Mouse (Mus musculus): ENCODE results near the gene Nap1l5. TPM values are rescaled to one million over a fixed set of nuclear protein-coding genes. Genes with fewer than 3 reads are reported as not detected.

The Nap1l5 gene
- total and polyA plus RNA-seq, 3 experiments = not detected

DNA sequence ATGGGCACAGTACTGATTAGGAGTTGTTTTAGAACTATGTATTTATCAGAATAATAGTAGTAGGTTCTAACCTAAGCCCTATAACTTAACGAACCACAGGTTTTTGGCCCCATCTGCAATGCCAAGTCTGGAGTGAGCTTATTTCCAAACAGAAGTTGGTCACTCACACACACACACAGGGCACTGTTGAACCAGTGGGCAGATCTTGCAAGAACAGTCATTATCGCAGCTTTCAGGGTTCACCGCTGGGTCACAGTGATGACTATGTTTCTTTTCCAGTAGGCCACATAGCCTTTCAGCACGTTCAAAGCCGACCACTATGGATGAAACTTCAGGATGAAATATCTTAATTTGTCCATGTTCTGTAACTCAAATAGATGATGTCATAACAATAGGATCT, 15.6 kb upstream of the Nap1l5 start:
- peaks cover 4 to 26% of the 10 kb centered on the region in 2 experiments for H3K36me3 ChIP-seq (replicated peaks in 1 of 2; ENCODE audit: control insufficient read depth in 1 of 2, insufficient read depth in 1 of 2, low read length in 1 of 2)

DNA sequence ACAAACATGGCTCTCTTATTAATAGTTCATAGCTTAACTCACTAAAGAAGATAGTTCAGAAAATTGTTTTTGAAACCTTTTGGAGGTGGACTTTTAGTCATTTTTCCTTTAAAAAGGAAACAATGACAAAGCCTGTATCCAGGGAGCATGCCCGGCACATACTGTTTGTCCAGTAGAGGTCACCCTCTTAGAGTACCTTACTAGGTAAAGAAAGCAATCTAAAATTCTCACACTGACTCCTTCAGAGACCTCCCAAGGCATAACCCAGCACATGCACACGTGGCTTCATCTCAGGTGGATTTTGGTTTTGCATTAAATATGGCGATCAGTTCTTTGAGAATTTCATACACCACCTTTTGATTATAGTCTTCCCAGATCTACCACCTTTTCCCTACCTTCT, 14.7 kb upstream of the Nap1l5 start:
- peak; percentile 25 for DNase-seq (ENCODE audit: extremely low read depth)
- Histone ChIP-seq H3K27me3 (replicated peaks) (no peaks in the 10 kb centered on the region), H3K79me2 (replicated peaks; ENCODE audit: control insufficient read depth, extremely low read depth, insufficient read depth, poor library complexity, severe bottlenecking) (no peaks in the 10 kb centered on the region), H3K9ac (ENCODE audit: insufficient read depth, low read depth) (no peak overlapping the region), H3K4me3 (replicated peaks in 1 of 3; ENCODE audit: low read depth in 2 of 3, low read length in 2 of 3, poor library complexity in 1 of 3) (no peak overlapping the region), H3K36me3 (replicated peaks in 1 of 2; ENCODE audit: control insufficient read depth in 1 of 2, insufficient read depth in 1 of 2, low read length in 1 of 2) (peaks cover 4 to 32% of the 10 kb centered on the region in 2 experiments), H3K4me1 (ENCODE audit: control insufficient read depth in 1 of 2, insufficient read depth in 2 of 2) (peaks cover 0 to 7% of the 10 kb centered on the region in 2 experiments; a peak in 1 of 4 replicates), H3K4me2 (ENCODE audit: insufficient read depth, low read depth, poor library complexity, severe bottlenecking) (no peak overlapping the region), H3K9me3 (replicated peaks; ENCODE audit: low read length) (no peaks in the 10 kb centered on the region), H3K27ac (ENCODE audit: insufficient read depth, low read depth) (no peak overlapping the region)
- in situ Hi-C loops (cut with MboI; ENCODE audit: low pct_ligation_motif_present, low pct_unique_long_range_greater_than_20kb, low sequenced_read_pairs) (no loop called here), dilution Hi-C loops (cut with MboI; ENCODE audit: extremely low pct_ligation_motif_present, extremely low pct_unique_long_range_greater_than_20kb, low sequenced_read_pairs) (no loop called here)
- TF ChIP-seq GABPA (IDR thresholded peaks at IDR 0.05; ENCODE audit: insufficient replicate concordance, low read depth, low read length) = no peak
- TF ChIP-seq MEF2A (IDR thresholded peaks at IDR 0.05; ENCODE audit: borderline replicate concordance, low read depth, low read length) = 0 out of 2 replicates have a peak, but pooled peaks have one; percentile 19
- no peak for TF ChIP-seq USF2 (conservative IDR thresholded peaks at IDR 0.05; ENCODE audit: low read depth, low read length)
- TF ChIP-seq MAZ (IDR thresholded peaks at IDR 0.05; ENCODE audit: low read depth, low read length) = no peak
- peak; percentile 35 for TF ChIP-seq MAX (IDR thresholded peaks at IDR 0.05; ENCODE audit: low read length)
- no peak for TF ChIP-seq TCF12 (IDR thresholded peaks at IDR 0.05; ENCODE audit: low read depth, low read length)
- no peak; the same call in 1 of the 2 replicates for TF ChIP-seq BHLHE40 (IDR thresholded peaks at IDR 0.05; ENCODE audit: low read depth, low read length)
- 0 out of 2 replicates have a peak, but pooled peaks have one; percentile 12 for TF ChIP-seq JUN (IDR thresholded peaks at IDR 0.05; ENCODE audit: insufficient read depth, low read depth, low read length)
- peak; percentile 57 for TF ChIP-seq NRF1 (IDR thresholded peaks at IDR 0.05; ENCODE audit: low read depth, low read length)
- TF ChIP-seq ZKSCAN1 (IDR thresholded peaks at IDR 0.05; ENCODE audit: borderline replicate concordance, low read depth, low read length) = no peak
- peak; percentile 69 for TF ChIP-seq SMC3 (IDR thresholded peaks at IDR 0.05; ENCODE audit: low read depth, low read length)
- TF ChIP-seq RAD21 (IDR thresholded peaks at IDR 0.05; ENCODE audit: low read depth, low read length) = peak; percentile 61
- TF ChIP-seq NELFE (IDR thresholded peaks at IDR 0.05; ENCODE audit: low read depth, low read length) = no peak
- TF ChIP-seq CTCF (conservative IDR thresholded peaks at IDR 0.05 in 1 of 2, IDR thresholded peaks at IDR 0.05 in 1 of 2; ENCODE audit: low read depth in 2 of 2, low read length in 2 of 2) = peak in 1 of 2 experiments; percentile 74; a peak in 2 of 4 replicates
- no peak for TF ChIP-seq POLR2A (IDR thresholded peaks at IDR 0.05; ENCODE audit: low read depth, low read length)
- no peak; the same call in 1 of the 2 replicates for TF ChIP-seq IRF4 (IDR thresholded peaks at IDR 0.05; ENCODE audit: low read depth, low read length)
- TF ChIP-seq SIN3A (IDR thresholded peaks at IDR 0.05; ENCODE audit: low read length) = no peak
- no peak for TF ChIP-seq TBP (conservative IDR thresholded peaks at IDR 0.05; ENCODE audit: low read depth, low read length)
- peak; percentile 6; the same call in 1 of the 2 replicates for TF ChIP-seq ZC3H11A (IDR thresholded peaks at IDR 0.05; ENCODE audit: low read depth, low read length)
- TF ChIP-seq CHD1 (IDR thresholded peaks at IDR 0.05; ENCODE audit: low read depth, low read length) = no peak
- TF ChIP-seq POLR2AphosphoS2 (IDR thresholded peaks at IDR 0.05; ENCODE audit: low read depth, low read length) = no peak
- no peak for TF ChIP-seq USF1 (IDR thresholded peaks at IDR 0.05; ENCODE audit: low read depth, low read length)
- TF ChIP-seq MYC (IDR thresholded peaks at IDR 0.05; ENCODE audit: low read depth, low read length) = peak; percentile 57; the same call in 1 of the 2 replicates
- TF ChIP-seq EP300 (IDR thresholded peaks at IDR 0.05; ENCODE audit: low read length) = peak; percentile 17; the same call in 1 of the 2 replicates
- TF ChIP-seq ETS1 (conservative IDR thresholded peaks at IDR 0.05; ENCODE audit: low read depth, low read length) = no peak
- TF ChIP-seq E2F4 (IDR thresholded peaks at IDR 0.05; ENCODE audit: insufficient replicate concordance, low read depth, low read length) = no peak
- no peak for TF ChIP-seq ZMIZ1 (IDR thresholded peaks at IDR 0.05; ENCODE audit: low read depth, low read length)
- TF ChIP-seq CHD2 (IDR thresholded peaks at IDR 0.05; ENCODE audit: low read length) = no peak

More for the DNA sequence above, 15.6 kb upstream of the Nap1l5 start:
- DNase-seq (ENCODE audit: extremely low read depth) = no peak
- dilution Hi-C loops (cut with MboI; ENCODE audit: extremely low pct_ligation_motif_present, extremely low pct_unique_long_range_greater_than_20kb, low sequenced_read_pairs) = no loop called here
- peaks cover 0 to 7% of the 10 kb centered on the region in 2 experiments; a peak in 1 of 4 replicates for H3K4me1 ChIP-seq (ENCODE audit: control insufficient read depth in 1 of 2, insufficient read depth in 2 of 2)
- H3K9ac ChIP-seq (ENCODE audit: insufficient read depth, low read depth) = no peak overlapping the region
- H3K27me3 ChIP-seq (replicated peaks) = no peaks in the 10 kb centered on the region
- TF ChIP-seq HCFC1 (IDR thresholded peaks at IDR 0.05; ENCODE audit: low read depth, low read length) (no peak), MAZ (IDR thresholded peaks at IDR 0.05; ENCODE audit: low read depth, low read length) (no peak), PAX5 (IDR thresholded peaks at IDR 0.05; ENCODE audit: low read length) (no peak), SIN3A (IDR thresholded peaks at IDR 0.05; ENCODE audit: low read length) (no peak), MXI1 (IDR thresholded peaks at IDR 0.05; ENCODE audit: low read depth, low read length) (no peak), JUN (IDR thresholded peaks at IDR 0.05; ENCODE audit: insufficient read depth, low read depth, low read length) (no peak), IRF4 (IDR thresholded peaks at IDR 0.05; ENCODE audit: low read depth, low read length) (no peak), ZNF384 (IDR thresholded peaks at IDR 0.05; ENCODE audit: low read depth, low read length) (no peak), ELF1 (IDR thresholded peaks at IDR 0.05; ENCODE audit: low read depth, low read length) (no peak), ETS1 (conservative IDR thresholded peaks at IDR 0.05; ENCODE audit: low read depth, low read length) (no peak), CTCF (conservative IDR thresholded peaks at IDR 0.05 in 1 of 2, IDR thresholded peaks at IDR 0.05 in 1 of 2; ENCODE audit: low read depth in 2 of 2, low read length in 2 of 2) (no peak), RAD21 (IDR thresholded peaks at IDR 0.05; ENCODE audit: low read depth, low read length) (no peak), USF1 (IDR thresholded peaks at IDR 0.05; ENCODE audit: low read depth, low read length) (no peak), TCF12 (IDR thresholded peaks at IDR 0.05; ENCODE audit: low read depth, low read length) (no peak), MYC (IDR thresholded peaks at IDR 0.05; ENCODE audit: low read depth, low read length) (no peak), GABPA (IDR thresholded peaks at IDR 0.05; ENCODE audit: insufficient replicate concordance, low read depth, low read length) (no peak)
- no peak overlapping the region for H3K27ac ChIP-seq (ENCODE audit: insufficient read depth, low read depth)
- in situ Hi-C loops (cut with MboI; ENCODE audit: low pct_ligation_motif_present, low pct_unique_long_range_greater_than_20kb, low sequenced_read_pairs) = no loop called here
- H3K79me2 ChIP-seq (replicated peaks; ENCODE audit: control insufficient read depth, extremely low read depth, insufficient read depth, poor library complexity, severe bottlenecking) = no peaks in the 10 kb centered on the region
- no peak overlapping the region for H3K4me3 ChIP-seq (replicated peaks in 1 of 3; ENCODE audit: low read depth in 2 of 3, low read length in 2 of 3, poor library complexity in 1 of 3)
- no peak overlapping the region for H3K4me2 ChIP-seq (ENCODE audit: insufficient read depth, low read depth, poor library complexity, severe bottlenecking)
- H3K9me3 ChIP-seq (replicated peaks; ENCODE audit: low read length) = no peaks in the 10 kb centered on the region

Measured in CH12.LX (cell line).